Mouse (Mus musculus) cerebellum, postnatal 4 days (tissue): ENCODE measurements around the gene Zbtb22.
"Not testable (repeated sequence)": the region's sequence is repeated elsewhere in the genome, so short reads cannot be mapped to it uniquely, and the experiment has no call there.

ENCODE experiments used
- DNase-seq, 2 experiments: peaks; one replicate each; pipeline ENCODE4 v3.0.0; 2022; ENCODE audit warnings: low spot score in 2 of 2, mixed read lengths in 1 of 2

The Zbtb22 gene

DNA sequence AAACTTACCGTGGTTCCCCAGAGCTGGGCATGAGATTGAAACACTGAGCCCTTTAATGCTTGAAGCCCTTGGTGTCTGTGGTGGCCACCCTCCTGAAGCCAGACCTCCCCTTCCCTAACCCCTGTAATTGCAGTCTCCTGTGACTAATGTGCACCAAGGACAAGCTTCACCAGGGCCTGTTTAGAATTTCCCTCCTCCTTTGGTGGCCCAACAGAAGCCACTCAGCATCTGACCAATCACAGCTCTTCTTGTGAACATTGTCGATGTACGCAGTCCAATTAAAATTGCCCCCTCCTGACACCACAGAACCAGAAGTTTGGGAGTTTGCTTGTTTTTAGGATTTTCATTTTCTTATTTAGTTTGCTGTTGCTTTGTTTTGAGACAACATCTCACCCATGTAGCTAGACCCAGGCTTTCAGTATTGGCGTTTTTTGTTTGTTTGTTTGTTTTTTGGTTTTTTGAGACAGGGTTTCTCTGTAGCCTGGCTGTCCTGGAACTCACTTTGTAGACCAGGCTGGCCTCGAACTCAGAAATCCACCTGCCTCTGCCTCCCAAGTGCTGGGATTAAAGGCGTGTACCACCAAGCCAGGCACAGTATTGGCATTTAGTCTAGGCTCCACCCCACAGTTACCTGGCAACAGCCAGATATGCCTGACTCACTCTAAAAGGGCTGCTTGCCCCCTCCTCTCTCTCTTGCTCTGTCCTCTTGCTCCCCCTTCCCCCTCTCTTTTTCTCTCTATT is 11.6 kb upstream of the Zbtb22 start:
- not testable (repeated sequence) for DNase-seq

DNA sequence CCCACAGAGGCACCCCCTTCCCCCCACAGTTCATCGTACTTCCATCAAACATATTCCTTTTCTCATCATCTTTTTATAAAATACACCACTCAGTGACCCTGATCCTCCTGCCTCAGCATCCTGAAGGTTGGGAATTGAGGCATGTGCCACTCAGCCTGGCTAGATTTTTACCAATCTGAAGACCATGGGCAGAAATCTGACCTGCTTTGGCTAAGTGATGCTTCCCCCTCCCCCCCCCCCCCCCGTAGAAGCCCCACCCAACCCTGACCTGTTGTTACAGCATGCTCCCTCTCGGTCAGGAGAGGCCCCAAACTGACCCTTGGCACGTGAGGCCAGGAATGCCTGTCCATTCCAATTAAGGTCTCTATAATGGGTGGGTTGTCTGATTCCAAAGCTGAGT is 10.9 kb upstream of the Zbtb22 start, which contains the start of gene Platr17:
Gene Platr17, plus strand, starts transcription at position 301 of the 400 bp plus-strand sequence.
- DNase-seq, result not testable (repeated sequence)

DNA sequence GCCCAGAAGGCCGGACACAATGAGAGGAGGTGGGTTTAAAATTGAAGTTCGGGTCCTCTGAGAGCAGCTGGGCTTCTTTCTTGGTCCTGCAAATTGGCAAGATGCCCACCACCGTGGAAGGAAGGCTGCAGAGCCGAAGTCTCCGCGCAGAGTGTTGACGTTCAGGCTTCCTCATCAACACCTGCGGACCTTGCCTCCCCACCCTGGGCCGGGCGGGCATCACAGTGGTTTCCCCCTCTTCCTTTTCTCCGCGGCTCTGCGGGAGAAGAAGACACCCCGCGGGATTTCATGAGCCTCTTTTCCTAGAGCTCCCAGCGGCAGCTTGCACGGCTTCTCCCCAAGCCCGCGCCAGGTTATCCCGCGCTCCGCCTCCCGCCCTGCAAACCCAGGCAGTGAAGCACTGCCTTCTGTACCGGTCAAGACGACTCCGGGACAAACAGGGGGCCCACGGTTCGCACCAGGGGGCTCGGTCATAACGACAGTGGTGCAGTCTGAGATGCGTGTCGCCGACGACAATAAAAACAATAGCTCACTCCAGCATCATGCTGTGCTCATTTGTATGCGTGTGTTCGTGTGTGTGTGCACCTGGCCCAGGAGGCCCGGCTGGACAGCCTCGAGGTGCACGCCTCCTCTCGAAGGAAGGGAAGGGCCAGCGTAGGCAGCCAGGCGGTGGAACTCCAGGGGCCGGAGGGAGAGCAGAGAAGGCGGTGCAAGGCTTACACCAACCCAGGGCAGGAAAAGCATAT is 7.2 kb upstream of the Zbtb22 start:
- DNase-seq, result peak in 1 of 2 experiments; percentile 57

DNA sequence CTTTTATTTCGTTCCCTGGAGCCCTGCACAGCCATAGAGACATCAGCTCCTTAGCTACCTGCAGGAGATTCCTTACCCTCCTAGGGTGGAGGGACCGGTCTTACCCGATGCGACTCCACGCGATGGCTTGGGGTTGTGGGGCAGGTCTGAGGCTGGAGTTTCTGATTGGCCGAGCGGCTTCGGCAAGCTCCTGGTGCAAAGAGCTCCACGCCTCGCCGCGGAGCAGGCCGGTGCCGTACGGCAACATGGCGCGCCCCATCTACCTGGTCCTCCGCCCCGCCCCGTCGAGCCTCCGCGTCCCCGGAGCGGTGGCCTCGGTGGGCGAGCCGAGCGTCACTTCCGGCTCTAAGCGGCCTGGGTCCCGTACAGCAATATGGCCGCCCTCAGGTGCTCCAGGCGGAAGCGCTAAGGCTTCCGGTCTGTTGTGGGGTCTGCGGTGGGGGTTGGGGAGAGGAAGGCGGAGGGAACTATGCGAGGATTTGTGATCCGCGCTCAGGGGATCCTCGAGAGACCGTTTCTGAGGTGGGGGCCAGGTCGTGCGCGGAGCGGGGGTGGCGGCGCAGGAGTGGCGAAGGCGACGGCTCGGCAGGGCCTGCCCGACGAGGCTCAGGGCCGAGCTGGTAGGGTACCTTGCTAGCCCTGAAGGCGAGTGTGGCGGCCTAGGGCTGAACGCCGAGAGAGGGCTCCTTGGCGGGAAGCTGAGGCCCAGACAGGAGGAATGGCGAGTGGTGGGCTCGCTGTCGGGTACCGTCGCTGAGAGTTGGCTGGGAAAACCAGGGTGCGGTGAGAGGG is 6.4 kb upstream of the Zbtb22 start, which contains the start of gene Daxx:
Gene Daxx, plus strand, starts transcription at position 338 of the 792 bp plus-strand sequence.
- peak; percentile 97 to 98 for DNase-seq

DNA sequence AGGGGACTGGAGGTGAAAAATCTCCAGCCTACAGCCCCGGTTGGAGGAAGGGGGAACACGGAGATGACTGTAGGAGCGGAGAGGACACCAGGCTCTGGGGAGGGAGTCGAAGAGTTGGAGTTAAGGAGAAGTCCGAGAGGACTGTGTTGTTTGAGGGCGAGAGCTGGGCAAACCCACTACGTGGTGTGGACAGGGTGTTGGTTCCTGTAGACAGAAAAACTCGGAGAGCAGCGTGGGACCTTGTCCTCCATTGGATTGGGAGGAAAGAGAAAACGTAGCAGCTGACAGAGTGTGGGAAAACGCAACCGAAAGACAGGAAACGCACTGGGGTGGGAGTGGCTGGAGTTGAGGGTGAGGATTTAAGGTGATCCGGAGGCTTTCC is 5.8 kb upstream of the Zbtb22 start:
- no peak for DNase-seq

DNA sequence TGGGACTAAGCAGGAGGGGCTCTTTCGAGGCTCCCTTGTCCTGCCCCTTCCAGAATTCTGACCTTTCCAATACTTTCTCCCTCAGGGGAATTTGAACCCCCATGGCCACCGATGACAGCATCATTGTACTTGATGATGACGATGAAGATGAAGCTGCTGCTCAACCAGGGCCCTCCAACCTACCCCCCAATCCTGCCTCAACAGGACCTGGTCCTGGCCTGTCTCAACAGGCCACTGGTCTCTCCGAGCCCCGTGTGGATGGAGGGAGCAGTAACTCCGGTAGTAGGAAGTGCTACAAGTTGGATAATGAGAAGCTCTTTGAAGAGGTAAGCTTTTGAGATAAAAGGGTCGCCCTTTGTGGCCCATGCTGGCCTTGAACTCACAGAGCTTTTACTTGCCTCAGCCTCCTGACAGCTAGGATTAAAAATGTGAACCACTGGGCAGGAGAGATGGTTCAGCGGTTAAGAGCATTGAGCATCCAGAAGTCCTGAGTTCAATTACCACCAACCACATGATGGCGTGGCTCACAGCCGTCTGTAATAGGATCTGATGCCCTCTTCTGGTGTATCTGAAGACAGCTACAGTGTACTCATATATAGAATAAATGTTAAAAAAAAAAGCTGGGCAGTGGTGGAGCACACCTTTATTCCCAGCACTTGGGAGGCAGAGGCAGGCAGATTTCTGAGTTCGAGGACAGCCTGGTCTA is 5.2 kb upstream of the Zbtb22 start:
- no peak for DNase-seq

DNA sequence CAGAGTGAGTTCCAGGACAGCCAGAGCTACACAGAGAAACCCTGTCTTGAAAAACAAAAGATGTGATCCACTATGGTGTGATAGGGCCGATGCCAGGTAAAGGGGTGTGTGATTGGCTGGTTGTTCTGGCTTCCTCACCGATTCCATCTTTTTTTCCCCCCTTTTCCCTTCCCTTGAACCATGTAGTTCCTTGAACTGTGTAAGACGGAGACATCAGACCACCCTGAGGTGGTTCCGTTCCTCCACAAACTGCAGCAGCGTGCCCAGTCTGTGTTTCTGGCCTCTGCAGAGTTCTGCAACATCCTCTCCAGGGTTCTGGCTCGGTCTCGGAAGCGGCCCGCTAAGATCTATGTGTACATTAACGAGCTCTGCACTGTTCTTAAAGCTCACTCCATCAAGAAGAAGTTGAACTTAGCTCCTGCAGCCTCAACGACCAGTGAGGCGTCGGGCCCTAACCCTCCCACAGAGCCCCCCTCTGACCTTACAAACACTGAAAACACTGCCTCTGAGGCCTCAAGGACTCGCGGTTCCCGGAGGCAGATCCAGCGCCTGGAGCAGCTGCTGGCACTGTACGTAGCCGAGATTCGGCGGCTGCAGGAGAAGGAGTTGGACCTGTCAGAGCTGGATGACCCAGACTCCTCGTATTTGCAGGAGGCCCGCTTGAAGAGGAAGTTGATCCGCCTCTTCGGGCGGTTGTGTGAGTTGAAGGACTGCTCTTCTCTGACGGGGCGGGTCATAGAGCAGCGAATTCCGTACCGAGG is 4.5 kb upstream of the Zbtb22 start:
- DNase-seq, result no peak

DNA sequence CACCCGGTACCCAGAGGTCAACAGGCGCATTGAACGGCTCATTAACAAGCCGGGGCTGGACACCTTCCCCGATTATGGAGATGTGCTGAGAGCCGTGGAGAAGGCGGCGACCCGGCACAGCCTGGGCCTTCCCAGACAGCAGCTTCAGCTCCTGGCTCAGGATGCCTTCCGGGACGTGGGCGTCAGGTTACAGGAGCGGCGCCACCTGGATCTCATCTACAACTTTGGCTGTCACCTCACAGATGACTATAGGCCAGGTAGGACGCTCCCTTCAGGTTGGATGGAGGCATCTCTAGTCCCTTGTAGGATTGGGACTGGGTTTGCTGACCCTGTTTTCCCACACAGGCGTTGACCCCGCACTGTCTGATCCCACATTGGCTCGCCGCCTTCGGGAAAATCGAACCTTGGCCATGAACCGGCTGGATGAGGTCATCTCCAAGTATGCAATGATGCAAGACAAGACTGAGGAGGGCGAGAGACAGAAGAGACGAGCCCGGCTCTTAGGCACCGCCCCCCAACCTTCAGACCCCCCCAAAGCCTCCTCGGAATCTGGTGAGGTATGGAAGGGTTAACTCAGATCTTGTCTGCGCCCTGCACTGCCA is 3.8 kb upstream of the Zbtb22 start:
- DNase-seq, result no peak

DNA sequence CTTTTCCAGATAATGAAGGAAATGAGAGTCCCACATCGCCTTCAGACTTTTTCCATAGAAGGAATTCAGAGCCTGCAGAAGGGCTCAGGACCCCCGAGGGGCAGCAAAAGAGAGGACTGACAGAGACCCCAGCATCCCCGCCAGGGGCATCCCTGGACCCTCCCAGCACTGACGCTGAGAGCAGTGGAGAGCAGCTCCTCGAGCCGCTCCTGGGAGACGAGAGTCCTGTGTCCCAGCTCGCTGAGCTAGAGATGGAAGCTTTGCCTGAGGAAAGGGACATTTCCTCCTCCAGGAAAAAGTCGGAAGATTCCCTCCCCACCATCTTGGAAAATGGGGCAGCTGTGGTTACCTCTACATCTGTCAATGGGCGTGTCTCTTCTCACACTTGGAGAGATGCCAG is 2.4 kb upstream of the Zbtb22 start:
- no peak for DNase-seq

DNA sequence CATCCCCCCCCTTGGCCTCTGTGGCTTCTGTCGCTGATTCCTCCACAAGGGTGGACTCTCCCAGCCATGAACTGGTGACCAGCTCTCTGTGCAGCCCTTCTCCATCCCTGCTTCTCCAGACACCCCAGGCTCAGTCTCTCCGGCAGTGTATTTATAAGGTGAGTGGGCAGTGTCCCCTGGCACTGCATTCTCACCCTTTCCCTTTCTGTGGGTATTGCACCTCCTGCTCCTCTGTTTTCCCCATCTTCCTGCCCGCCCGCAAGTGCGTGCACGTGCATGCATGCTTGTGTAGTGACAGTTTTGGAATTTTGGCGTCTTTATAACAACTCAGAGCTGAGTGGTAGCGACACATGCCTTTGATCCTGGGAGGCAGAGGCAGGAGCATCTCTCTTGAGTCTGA is 1.8 kb upstream of the Zbtb22 start:
- DNase-seq, result no peak

DNA sequence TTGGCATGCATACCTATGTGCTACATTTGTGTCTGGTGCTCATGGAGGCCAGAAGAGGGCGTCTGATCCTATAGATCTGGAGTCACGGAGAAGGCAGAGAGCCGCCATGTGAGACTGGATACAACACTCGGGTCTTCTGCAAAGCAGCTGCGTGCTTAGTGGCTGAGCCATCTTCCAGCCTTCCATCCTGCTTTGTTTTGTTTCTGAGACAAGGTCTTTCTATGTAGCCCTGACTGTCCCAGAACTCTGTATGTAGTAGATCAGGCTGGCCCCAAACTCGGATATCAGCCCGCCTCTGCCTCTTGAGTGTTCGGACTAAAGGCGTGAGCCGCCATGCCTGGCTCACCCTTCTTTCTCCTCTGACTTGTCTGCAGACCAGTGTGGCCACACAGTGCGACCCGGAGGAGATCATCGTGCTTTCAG is 724 bp upstream of the Zbtb22 start:
- DNase-seq, result no peak

DNA sequence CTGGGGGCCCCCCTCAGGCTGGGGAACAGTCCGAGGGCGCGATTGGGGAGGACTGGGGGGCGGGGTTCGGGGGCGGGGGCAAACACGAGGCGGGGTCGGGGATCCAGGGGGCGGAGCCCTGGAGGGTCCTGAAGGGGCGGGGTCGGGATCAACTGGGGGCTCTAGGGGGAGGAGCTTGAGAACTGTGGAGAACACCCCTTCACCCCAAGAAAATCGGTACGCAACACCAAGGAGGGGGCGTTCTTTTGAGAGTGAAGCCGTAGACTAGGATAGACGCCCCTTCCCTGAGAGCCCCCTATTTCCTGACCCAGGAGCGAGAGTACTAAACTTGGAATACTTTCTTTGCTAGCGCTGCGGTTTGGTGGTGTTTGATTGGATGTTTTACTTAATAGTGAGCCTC is 590 bp downstream of the Zbtb22 start:
- DNase-seq, result no peak

DNA sequence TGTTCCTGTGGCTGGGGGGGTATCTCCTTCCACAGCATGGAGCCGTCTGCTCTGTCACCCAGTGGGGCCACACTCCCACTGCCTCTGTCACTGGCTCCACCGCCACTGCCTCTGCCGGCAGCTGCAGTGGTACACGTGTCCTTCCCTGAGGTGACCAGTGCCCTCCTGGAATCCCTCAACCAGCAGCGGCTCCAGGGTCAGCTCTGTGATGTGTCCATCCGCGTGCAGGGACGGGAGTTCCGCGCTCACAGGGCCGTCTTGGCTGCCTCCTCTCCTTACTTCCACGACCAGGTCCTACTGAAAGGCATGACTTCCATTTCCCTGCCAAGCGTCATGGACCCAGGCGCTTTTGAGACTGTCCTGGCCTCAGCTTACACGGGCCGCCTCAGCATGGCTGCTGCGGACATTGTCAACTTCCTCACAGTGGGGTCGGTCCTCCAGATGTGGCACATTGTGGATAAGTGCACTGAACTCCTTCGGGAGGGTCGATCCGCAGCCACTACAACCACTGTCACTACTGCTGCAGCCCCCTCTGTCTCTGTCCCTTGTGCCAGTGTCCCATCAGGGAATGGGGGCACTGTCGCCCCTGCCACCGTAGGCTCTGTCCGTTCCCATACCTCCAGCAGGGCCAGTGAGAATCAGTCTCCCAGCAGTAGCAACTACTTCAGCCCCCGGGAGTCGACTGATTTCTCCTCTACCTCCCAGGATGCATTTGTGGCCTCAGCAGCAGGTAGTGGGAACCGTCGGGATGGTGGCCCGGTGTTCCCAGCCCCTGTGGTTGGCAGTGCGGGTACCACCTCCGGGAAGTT is 1.3 kb downstream of the Zbtb22 start:
- no peak for DNase-seq

DNA sequence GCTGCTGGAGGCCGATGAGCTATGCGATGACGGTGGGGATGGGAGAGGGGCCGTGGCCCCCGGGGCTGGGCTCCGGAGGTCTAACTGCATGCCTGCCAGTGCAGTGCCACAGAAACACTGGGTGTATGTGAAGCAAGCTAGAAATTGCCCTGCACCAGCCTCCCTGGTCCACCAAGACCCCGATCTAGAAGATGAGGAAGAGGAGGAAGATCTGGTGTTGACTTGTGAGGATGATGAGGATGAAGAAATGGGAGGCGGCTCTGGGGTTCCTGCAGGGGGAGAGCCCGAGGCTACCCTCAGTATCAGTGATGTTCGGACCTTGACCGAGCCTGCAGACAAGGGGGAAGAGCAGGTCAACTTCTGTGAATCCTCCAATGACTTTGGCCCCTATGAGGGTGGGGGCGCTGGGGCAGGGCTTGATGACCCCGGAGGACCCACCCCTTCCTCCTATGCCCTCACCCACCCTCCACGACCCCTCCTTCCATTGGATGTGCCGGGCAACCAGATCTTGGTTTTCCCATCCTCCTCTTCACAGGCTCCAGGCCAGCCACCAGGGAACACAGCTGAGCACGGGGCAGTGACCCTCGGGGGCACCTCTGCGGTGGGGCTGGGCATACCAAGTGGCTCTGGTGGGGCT is 2.1 kb downstream of the Zbtb22 start:
- DNase-seq, result no peak

DNA sequence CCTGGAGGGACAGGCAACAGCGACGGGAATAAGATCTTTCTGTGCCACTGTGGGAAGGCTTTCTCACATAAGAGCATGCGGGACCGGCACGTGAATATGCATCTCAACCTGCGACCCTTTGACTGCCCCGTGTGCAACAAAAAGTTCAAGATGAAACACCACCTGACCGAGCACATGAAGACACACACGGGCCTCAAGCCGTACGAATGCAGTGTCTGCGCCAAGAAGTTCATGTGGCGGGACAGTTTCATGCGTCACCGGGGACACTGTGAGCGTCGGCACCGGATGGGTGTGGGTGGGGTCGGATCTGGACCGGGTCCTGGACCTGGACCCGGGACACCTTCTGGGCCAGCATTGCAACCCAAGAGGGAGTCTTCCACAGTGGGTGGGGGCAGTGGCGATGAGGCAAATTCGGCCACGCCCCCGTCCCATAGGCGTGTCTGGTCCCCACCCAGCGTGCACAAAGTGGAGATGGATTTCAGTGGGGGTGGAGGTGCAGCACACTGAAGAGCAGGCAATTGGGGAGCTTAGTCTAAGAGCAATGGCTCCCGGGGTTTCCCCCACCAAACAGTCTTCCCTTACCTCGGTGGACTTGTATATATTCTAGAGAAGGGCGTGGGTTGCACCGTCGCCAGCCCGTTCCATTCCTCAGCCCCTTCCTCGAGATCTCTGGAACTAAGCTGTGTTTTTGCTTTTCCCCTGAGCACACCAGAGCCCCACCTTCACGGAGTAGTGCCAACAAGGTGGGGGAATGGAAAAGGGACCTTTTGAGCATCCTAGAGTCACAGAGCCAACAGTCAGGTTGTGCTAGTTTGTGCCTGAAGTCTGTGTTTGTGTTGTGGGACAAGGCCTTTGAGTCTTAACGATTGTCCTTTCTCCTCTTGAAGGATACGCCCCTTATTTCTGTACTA is 2.8 kb downstream of the Zbtb22 start:
- no peak for DNase-seq

DNA sequence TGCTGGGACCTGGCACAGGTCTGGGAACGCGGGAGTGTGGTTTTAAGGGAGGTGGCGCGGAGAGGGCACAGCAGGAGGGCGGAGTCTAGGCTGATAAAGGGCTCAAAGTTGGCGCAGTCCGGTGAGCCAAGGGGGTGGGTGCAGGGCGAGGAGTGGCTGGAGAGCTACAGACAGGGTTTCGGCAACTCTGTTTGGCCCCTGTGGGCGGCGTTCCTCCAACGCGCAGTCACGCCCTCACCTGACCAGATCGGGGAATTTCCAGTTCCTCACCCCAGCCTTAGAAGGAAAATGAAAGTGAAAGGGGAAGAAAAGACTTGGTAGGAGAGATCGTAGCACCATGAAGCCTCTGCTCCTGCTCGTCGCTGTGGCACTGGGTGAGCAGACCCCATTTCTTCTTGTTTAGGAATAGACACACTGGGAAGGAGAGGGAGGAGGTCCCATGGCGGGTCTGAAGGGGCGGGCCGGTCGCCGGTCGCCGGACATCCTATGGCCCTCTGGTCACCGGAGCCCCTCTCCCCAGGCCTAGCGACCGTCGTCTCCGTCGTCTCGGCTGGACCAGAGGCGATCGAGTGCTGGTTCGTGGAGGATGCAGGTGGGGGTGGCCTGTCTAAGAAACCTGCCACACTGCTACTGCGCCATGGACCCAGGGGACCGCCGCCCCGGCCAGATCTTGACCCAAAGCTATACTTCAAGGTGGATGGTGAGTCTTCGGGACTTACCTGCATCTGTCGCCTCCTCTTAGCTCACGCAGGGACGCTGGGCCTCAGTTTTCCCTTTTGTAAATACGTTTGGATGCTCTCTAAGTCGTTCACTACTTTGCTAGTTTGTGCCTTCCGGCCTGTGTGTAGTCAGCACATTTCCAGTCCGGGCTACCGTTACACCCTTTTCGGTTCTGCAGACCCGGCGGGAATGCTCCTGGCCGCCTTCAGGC is 3.9 kb downstream of the Zbtb22 start:
- peak in 1 of 2 experiments; percentile 50 for DNase-seq
